Mouse (Mus musculus): ENCODE data around the gene Hypm. TPM values are rescaled to one million over a fixed set of nuclear protein-coding genes. Genes with fewer than 3 reads are reported as not detected.

The Hypm gene
- not detected for total RNA-seq (2023)

DNA sequence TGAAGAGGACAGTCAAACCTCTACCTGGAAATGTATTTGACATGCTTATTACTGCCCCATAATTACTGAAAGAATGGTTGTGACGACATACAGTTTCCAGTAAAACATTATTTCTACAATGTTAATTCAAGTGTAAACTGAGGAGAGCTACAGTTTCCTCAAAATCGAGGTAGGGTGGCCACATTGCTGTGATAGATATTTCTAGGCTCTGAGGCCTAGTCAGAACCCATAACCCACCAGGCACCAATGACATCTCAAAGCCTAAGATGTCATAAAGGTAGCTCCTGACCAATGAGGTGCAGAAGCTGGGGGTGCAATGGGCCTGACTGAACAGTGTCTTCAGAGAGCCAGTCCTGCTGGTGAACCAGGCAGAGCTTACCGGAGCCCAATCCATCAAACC, at the start of gene Hypm:
Hypm (plus strand) TSS at position 301 of the 400 bp plus-strand sequence.

DNA sequence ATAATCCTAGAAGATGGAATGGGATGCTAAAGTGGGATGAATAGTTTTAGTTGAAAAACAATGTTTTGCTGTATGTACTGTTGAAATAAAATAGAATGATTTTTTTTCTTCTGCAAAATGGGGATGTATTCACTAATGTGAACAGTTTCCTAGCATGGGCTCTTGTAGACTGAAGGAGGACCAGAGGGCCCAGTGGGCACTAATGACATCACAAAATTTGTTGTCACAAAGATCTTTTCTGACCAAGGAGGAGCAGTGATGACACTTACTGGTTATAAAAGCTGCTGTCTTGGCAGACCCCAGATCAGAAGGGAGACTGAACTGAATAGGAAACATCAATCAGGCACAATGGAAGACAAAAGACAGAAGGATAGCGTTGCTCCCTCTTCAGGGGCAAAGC, 2.7 kb downstream of the Hypm start, which contains the start of gene H2al3:
H2al3 (plus strand) TSS at position 301 of the 400 bp plus-strand sequence.

DNA sequence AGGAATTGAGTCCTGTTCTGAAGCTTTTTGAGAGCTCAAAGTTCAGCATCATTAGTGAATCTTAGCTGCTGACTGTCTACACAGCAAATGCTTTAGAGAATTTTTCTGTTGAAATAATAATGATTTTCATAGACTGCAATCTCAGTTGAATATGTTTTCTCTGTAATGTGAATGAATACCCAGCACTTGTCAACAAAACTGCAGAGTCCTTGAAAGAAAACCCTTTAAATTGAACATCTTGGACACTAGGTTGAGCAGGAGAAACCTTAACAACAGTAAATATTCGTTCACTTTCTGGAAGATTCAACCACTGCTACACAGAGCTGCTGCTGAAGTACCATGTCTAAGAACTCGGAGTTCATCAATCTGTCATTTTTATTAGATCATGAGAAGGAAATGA, 38.6 kb downstream of the Hypm start, which contains the start of gene Sytl5:
Sytl5 (plus strand) TSS at position 301 of the 400 bp plus-strand sequence.

Other genes with a start within 250 kb of the Hypm start
- gene Dynlt3, start 183.9 kb upstream of the Hypm start, total RNA-seq (2023): 10 to 100 TPM; 19.7 to 28.4 TPM
- not detected for gene H2al3, start 2.8 kb downstream of the Hypm start, total RNA-seq (2023)
- gene Sytl5, start 38.7 kb downstream of the Hypm start, total RNA-seq (2023): not detected

Data from neutrophil, adult 83 days (primary cell).